Mouse (Mus musculus): ENCODE results near the gene Kalrn. TPM values are rescaled to one million over a fixed set of nuclear protein-coding genes. Genes with fewer than 3 reads are reported as not detected.

Gene Kalrn
- polyA plus RNA-seq, 2 experiments = 8.8 to 11.7 TPM

GRCm38 (mm10) chr16:33935407-33935785 lies 637.9 kb downstream of the Kalrn start:
- TF ChIP-seq POLR2A (IDR thresholded peaks at IDR 0.05; ENCODE audit: borderline replicate concordance, extremely low read depth, insufficient read depth, insufficient read length) = no peak
- Histone ChIP-seq H3K27ac (replicated peaks; ENCODE audit: low read depth, low read length) (no peak overlapping the region), H3K27me3 (ENCODE audit: control insufficient read depth, insufficient read depth, low read length) (no peaks in the 10 kb centered on the region), H3K4me3 (replicated peaks; ENCODE audit: low read length) (no peak overlapping the region), H3K9me3 (ENCODE audit: control insufficient read depth, low read length) (no peaks in the 10 kb centered on the region), H3K36me3 (ENCODE audit: control insufficient read depth, insufficient read depth, low read length) (0 out of 2 replicates have a peak, but pooled peaks cover 5% of the 10 kb centered on the region), H3K4me1 (ENCODE audit: control insufficient read depth, insufficient read depth, low read length) (peaks cover 31% of the 10 kb centered on the region), H3K4me2 (replicated peaks; ENCODE audit: low read depth, low read length, severe bottlenecking) (no peak overlapping the region), H3K9ac (ENCODE audit: low read depth, low read length, severe bottlenecking) (no peak overlapping the region)
- WGBS = 83% methylated on average over 6 of the region's 6 CpGs
- no peak for ATAC-seq (ENCODE audit: low FRiP score, low read depth)
- no peak for DNase-seq (ENCODE audit: low spot score)

GRCm38 (mm10) chr16:33934701-33935406 lies 638.5 kb downstream of the Kalrn start:
- peaks cover 27% of the 10 kb centered on the region for H3K4me1 ChIP-seq (ENCODE audit: control insufficient read depth, insufficient read depth, low read length)
- TF ChIP-seq POLR2A (IDR thresholded peaks at IDR 0.05; ENCODE audit: borderline replicate concordance, extremely low read depth, insufficient read depth, insufficient read length) = no peak
- H3K27ac ChIP-seq (replicated peaks; ENCODE audit: low read depth, low read length) = peak overlapping the region; percentile 59
- 43% methylated on average over 5 of the region's 5 CpGs for WGBS
- H3K27me3 ChIP-seq (ENCODE audit: control insufficient read depth, insufficient read depth, low read length) = no peaks in the 10 kb centered on the region
- H3K4me2 ChIP-seq (replicated peaks; ENCODE audit: low read depth, low read length, severe bottlenecking) = no peak overlapping the region
- H3K9me3 ChIP-seq (ENCODE audit: control insufficient read depth, low read length) = no peaks in the 10 kb centered on the region
- H3K9ac ChIP-seq (ENCODE audit: low read depth, low read length, severe bottlenecking) = no peak overlapping the region
- DNase-seq (ENCODE audit: low spot score) = peak; percentile 86
- H3K4me3 ChIP-seq (replicated peaks; ENCODE audit: low read length) = no peak overlapping the region
- 0 out of 2 replicates have a peak, but pooled peaks cover 6% of the 10 kb centered on the region for H3K36me3 ChIP-seq (ENCODE audit: control insufficient read depth, insufficient read depth, low read length)
- ATAC-seq (ENCODE audit: low FRiP score, low read depth) = no peak; the same call in 1 of the 2 replicates

GRCm38 (mm10) chr16:33933411-33933810 lies 639.9 kb downstream of the Kalrn start:
- H3K4me2 ChIP-seq (replicated peaks; ENCODE audit: low read depth, low read length, severe bottlenecking) = no peak overlapping the region
- H3K4me3 ChIP-seq (replicated peaks; ENCODE audit: low read length) = no peak overlapping the region
- no peaks in the 10 kb centered on the region for H3K27me3 ChIP-seq (ENCODE audit: control insufficient read depth, insufficient read depth, low read length)
- 0 out of 2 replicates have a peak, but pooled peaks cover 6% of the 10 kb centered on the region for H3K36me3 ChIP-seq (ENCODE audit: control insufficient read depth, insufficient read depth, low read length)
- TF ChIP-seq POLR2A (IDR thresholded peaks at IDR 0.05; ENCODE audit: borderline replicate concordance, extremely low read depth, insufficient read depth, insufficient read length) = no peak
- DNase-seq (ENCODE audit: low spot score) = no peak
- no peak for ATAC-seq (ENCODE audit: low FRiP score, low read depth)
- peaks cover 13% of the 10 kb centered on the region for H3K4me1 ChIP-seq (ENCODE audit: control insufficient read depth, insufficient read depth, low read length)
- 89% methylated on average over 11 of the region's 11 CpGs for WGBS
- H3K27ac ChIP-seq (replicated peaks; ENCODE audit: low read depth, low read length) = 0 out of 2 replicates have a peak overlapping the region, but pooled peaks have one; percentile 59
- H3K9me3 ChIP-seq (ENCODE audit: control insufficient read depth, low read length) = no peaks in the 10 kb centered on the region
- H3K9ac ChIP-seq (ENCODE audit: low read depth, low read length, severe bottlenecking) = no peak overlapping the region

GRCm38 (mm10) chr16:33932126-33932525 lies 641.2 kb downstream of the Kalrn start:
- Histone ChIP-seq H3K9ac (ENCODE audit: low read depth, low read length, severe bottlenecking) (no peak overlapping the region), H3K27me3 (ENCODE audit: control insufficient read depth, insufficient read depth, low read length) (no peaks in the 10 kb centered on the region), H3K4me2 (replicated peaks; ENCODE audit: low read depth, low read length, severe bottlenecking) (no peak overlapping the region), H3K27ac (replicated peaks; ENCODE audit: low read depth, low read length) (no peak overlapping the region), H3K9me3 (ENCODE audit: control insufficient read depth, low read length) (no peaks in the 10 kb centered on the region), H3K4me1 (ENCODE audit: control insufficient read depth, insufficient read depth, low read length) (peaks cover 13% of the 10 kb centered on the region), H3K4me3 (replicated peaks; ENCODE audit: low read length) (no peak overlapping the region), H3K36me3 (ENCODE audit: control insufficient read depth, insufficient read depth, low read length) (0 out of 2 replicates have a peak, but pooled peaks cover 6% of the 10 kb centered on the region)
- WGBS = 75% methylated on average over 5 of the region's 5 CpGs
- ATAC-seq (ENCODE audit: low FRiP score, low read depth) (no peak), DNase-seq (ENCODE audit: low spot score) (no peak)
- no peak for TF ChIP-seq POLR2A (IDR thresholded peaks at IDR 0.05; ENCODE audit: borderline replicate concordance, extremely low read depth, insufficient read depth, insufficient read length)

- Histone ChIP-seq H3K4me2 (replicated peaks; ENCODE audit: low read depth, low read length, severe bottlenecking) (no peak overlapping the region), H3K27ac (replicated peaks; ENCODE audit: low read depth, low read length) (no peak overlapping the region), H3K9me3 (ENCODE audit: control insufficient read depth, low read length) (no peaks in the 10 kb centered on the region), H3K27me3 (ENCODE audit: control insufficient read depth, insufficient read depth, low read length) (no peaks in the 10 kb centered on the region), H3K36me3 (ENCODE audit: control insufficient read depth, insufficient read depth, low read length) (0 out of 2 replicates have a peak, but pooled peaks cover 6% of the 10 kb centered on the region), H3K4me1 (ENCODE audit: control insufficient read depth, insufficient read depth, low read length) (peaks cover 13% of the 10 kb centered on the region), H3K4me3 (replicated peaks; ENCODE audit: low read length) (no peak overlapping the region), H3K9ac (ENCODE audit: low read depth, low read length, severe bottlenecking) (no peak overlapping the region)
- no peak for TF ChIP-seq POLR2A (IDR thresholded peaks at IDR 0.05; ENCODE audit: borderline replicate concordance, extremely low read depth, insufficient read depth, insufficient read length)
- DNase-seq (ENCODE audit: low spot score) = no peak
- ATAC-seq (ENCODE audit: low FRiP score, low read depth) = no peak
- WGBS = 65% methylated on average over 2 of the region's 2 CpGs
Measured at GRCm38 (mm10) chr16:33931682-33932081, 641.6 kb downstream of the Kalrn start.

All from limb, embryonic 14.5 days (tissue).